17 mouse cellular contexts compared by ENCODE assay signal in genomic region chr7:113239448-113240130, GRCm38 (mm10). TPM values are rescaled to one million over a fixed set of nuclear protein-coding genes. Genes with fewer than 3 reads are reported as not detected.
DNase-seq lines count a peak whose midpoint lies in the region; ATAC-seq and TF ChIP-seq lines count a peak whose summit lies in the region.
"Had no signal": no experiment of that assay in that cellular context is flagged by ENCODE, and none has a peak within 500 bp of the region (broad histone marks: within the 10 kb centered on the region; RNA-seq: fewer than 3 reads in every experiment).

No protein-coding gene starts in this region.

- H3K27ac ChIP-seq in heart, embryonic 16.5 days (ENCODE audit: low read length): peak overlapping the region; percentile 74
- H3K27ac ChIP-seq in intestine, embryonic 15.5 days: no peak overlapping the region
- peak overlapping the region; percentile 42 for H3K27ac ChIP-seq in liver, embryonic 16.5 days (ENCODE audit: low read length)
- H3K27ac ChIP-seq in small intestine, adult 2 months (ENCODE audit: insufficient read depth, low read depth, low read length): peak overlapping the region; percentile 78
- H3K27ac ChIP-seq: embryonic facial prominence, embryonic 12.5 days; forebrain, embryonic 10.5 days; hindbrain, postnatal 0 days; macrophage had no signal

- no peak for DNase-seq in heart, adult 9 months (ENCODE audit: low spot score in 2 of 2)
- no peak for DNase-seq in gastrocnemius, postnatal 4 days (ENCODE audit: low spot score in 2 of 2)
- DNase-seq in layer of hippocampus, adult 9-11 months: no peak
- DNase-seq in cerebellum, postnatal 10 days: no peak
- DNase-seq: cerebellum, postnatal 36 days; gastrocnemius, postnatal 14 days; midbrain, embryonic 14.5 days; right cerebral cortex, adult 18-20 months; spleen, adult 18-20 months had no signal

- H3K9me3 ChIP-seq in heart, embryonic 16.5 days (replicated peaks; ENCODE audit: control insufficient read depth, low read length): no peaks in the 10 kb centered on the region
- H3K9me3 ChIP-seq in intestine, embryonic 15.5 days: no peaks in the 10 kb centered on the region
- no peaks in the 10 kb centered on the region for H3K9me3 ChIP-seq in liver, embryonic 16.5 days (replicated peaks; ENCODE audit: control insufficient read depth, low read length)
- H3K9me3 ChIP-seq: embryonic facial prominence, embryonic 12.5 days; forebrain, embryonic 10.5 days had no signal

- 0 out of 2 replicates have a peak overlapping the region, but pooled peaks have one; percentile 6 for H3K4me2 ChIP-seq in heart, embryonic 16.5 days (ENCODE audit: low read depth, low read length)
- H3K4me2 ChIP-seq in intestine, embryonic 15.5 days (replicated peaks): no peak overlapping the region
- H3K4me2 ChIP-seq in liver, embryonic 16.5 days (ENCODE audit: low read depth, low read length): no peak overlapping the region
- H3K4me2 ChIP-seq: embryonic facial prominence, embryonic 12.5 days had no signal

- no peak for TF ChIP-seq CTCF in small intestine, adult 2 months (IDR thresholded peaks at IDR 0.05; ENCODE audit: extremely low read depth, insufficient read length, insufficient replicate concordance, low read depth, low read length)

- TF ChIP-seq POLR2A in small intestine, adult 2 months (IDR thresholded peaks at IDR 0.05; ENCODE audit: low read depth, low read length): no peak

- no peak overlapping the region for H3K4me3 ChIP-seq in heart, embryonic 16.5 days (ENCODE audit: low read length)
- H3K4me3 ChIP-seq in intestine, embryonic 15.5 days (replicated peaks): no peak overlapping the region
- H3K4me3 ChIP-seq in liver, embryonic 16.5 days (ENCODE audit: low read depth, low read length): no peak overlapping the region
- H3K4me3 ChIP-seq in small intestine, adult 2 months (ENCODE audit: low read depth, low read length): no peak overlapping the region
- H3K4me3 ChIP-seq: embryonic facial prominence, embryonic 12.5 days; forebrain, embryonic 10.5 days had no signal

- H3K4me1 ChIP-seq in heart, embryonic 16.5 days (ENCODE audit: control insufficient read depth, insufficient read depth, low read length): peaks cover 42% of the 10 kb centered on the region
- peaks cover 21% of the 10 kb centered on the region for H3K4me1 ChIP-seq in intestine, embryonic 15.5 days (replicated peaks)
- peaks cover 12% of the 10 kb centered on the region for H3K4me1 ChIP-seq in liver, embryonic 16.5 days (ENCODE audit: control insufficient read depth, low read depth, low read length)
- H3K4me1 ChIP-seq in small intestine, adult 2 months (ENCODE audit: control insufficient read depth, insufficient read depth, insufficient read length, low read length): peaks cover 41% of the 10 kb centered on the region
- H3K4me1 ChIP-seq: forebrain, embryonic 10.5 days had no signal

- H3K27me3 ChIP-seq in heart, embryonic 16.5 days (ENCODE audit: control insufficient read depth, insufficient read depth, low read length): no peaks in the 10 kb centered on the region
- no peaks in the 10 kb centered on the region for H3K27me3 ChIP-seq in intestine, embryonic 15.5 days (replicated peaks)
- H3K27me3 ChIP-seq in liver, embryonic 16.5 days (ENCODE audit: control insufficient read depth, insufficient read depth, low read depth, low read length): no peaks in the 10 kb centered on the region
- H3K27me3 ChIP-seq in small intestine, adult 2 months (ENCODE audit: control insufficient read depth, insufficient read depth, low read length): no peaks in the 10 kb centered on the region
- H3K27me3 ChIP-seq: embryonic facial prominence, embryonic 12.5 days had no signal

- ATAC-seq in heart, embryonic 16.5 days (replicated peaks; ENCODE audit: extremely low read depth, insufficient read depth, low FRiP score): no peak
- peak; percentile 80 for ATAC-seq in intestine, embryonic 15.5 days
- peak; percentile 90 for ATAC-seq in liver, embryonic 16.5 days (ENCODE audit: low read depth)
- ATAC-seq: hindbrain, postnatal 0 days had no signal

- H3K9ac ChIP-seq in heart, embryonic 16.5 days (ENCODE audit: low read length): no peak overlapping the region
- H3K9ac ChIP-seq in intestine, embryonic 15.5 days: no peak overlapping the region
- H3K9ac ChIP-seq in liver, embryonic 16.5 days (ENCODE audit: low read depth, low read length): no peak overlapping the region
- H3K9ac ChIP-seq: embryonic facial prominence, embryonic 12.5 days had no signal

- 58% methylated on average over 4 of the region's 4 CpGs for WGBS in heart, embryonic 16.5 days
- 58% methylated on average over 4 of the region's 4 CpGs for WGBS in intestine, embryonic 15.5 days
- 37% methylated on average over 4 of the region's 4 CpGs for WGBS in liver, embryonic 16.5 days (ENCODE audit: insufficient replicate concordance)
- WGBS in small intestine, adult 2 months: 20% methylated on average over 4 of the region's 4 CpGs

- H3K36me3 ChIP-seq in heart, embryonic 16.5 days (ENCODE audit: control insufficient read depth, insufficient read depth): no peaks in the 10 kb centered on the region
- no peaks in the 10 kb centered on the region for H3K36me3 ChIP-seq in intestine, embryonic 15.5 days
- H3K36me3 ChIP-seq in liver, embryonic 16.5 days (ENCODE audit: control insufficient read depth, insufficient read depth): no peaks in the 10 kb centered on the region
- peaks cover 7% of the 10 kb centered on the region for H3K36me3 ChIP-seq in small intestine, adult 2 months (ENCODE audit: control insufficient read depth, insufficient read depth, low read length)
- H3K36me3 ChIP-seq: embryonic facial prominence, embryonic 12.5 days; forebrain, embryonic 10.5 days had no signal

RNA-seq across cellular contexts. Expression of gene Arntl, which starts 32.3 kb away (rescaled TPM):
- 11.0 and 12.4 TPM in 2 replicates for polyA plus RNA-seq in heart, embryonic 16.5 days (2015; fragmentation: Nextera tagmentation; extraction: Ambion mirVana)
- polyA plus RNA-seq in intestine, embryonic 15.5 days (2015; fragmentation: Nextera tagmentation; extraction: Ambion mirVana): 8.4 and 8.5 TPM in 2 replicates
- 8.4 and 9.7 TPM in 2 replicates for polyA plus RNA-seq in liver, embryonic 16.5 days (2015; fragmentation: Nextera tagmentation; extraction: Ambion mirVana)
- polyA plus RNA-seq in small intestine, adult 2 months (2012; rRNA removed): 4.2 and 11.0 TPM in 2 replicates
- 10 to 100 TPM in 1 of 2 experiments, 1 to 10 TPM in 1; 9.0 to 10.7 TPM for total RNA-seq in gastrocnemius, postnatal 4 days (2021)
